Mouse (Mus musculus) brain, embryonic 14.5 days (tissue): ENCODE data around the gene Kcnn4.
A peak's percentile ranks its signal among the peaks of the same experiment; 100 is the strongest.

Experiments used
- CTCF ChIP-seq: fragments of 200-500 bp; IDR thresholded peaks from 2 replicates; pipeline ENCODE4 v1.5.1; 2012; ENCODE audit warnings: inconsistent platforms, mild to moderate bottlenecking, moderate library complexity, borderline replicate concordance; ENCODE audit not compliant: insufficient read depth, insufficient read length; ENCODE audit errors: extremely low read depth
- POLR2A ChIP-seq: fragments of 200-500 bp; IDR thresholded peaks from 2 replicates; pipeline ENCODE4 v1.6.1; 2012; ENCODE audit warnings: mild to moderate bottlenecking, inconsistent platforms, borderline replicate concordance; ENCODE audit not compliant: poor library complexity, insufficient read depth, insufficient read length, severe bottlenecking; ENCODE audit errors: extremely low read depth

- TF ChIP-seq POLR2A (no peak), CTCF (peak; percentile 48; the same call in 1 of the 2 replicates)
Observed at GRCm38 (mm10) chr7:24357899-24358298, 12.2 kb upstream of the Kcnn4 start.
